Mouse (Mus musculus) adipocyte (in vitro differentiated cells): ENCODE measurements at regions not wholly inside any gene's neighbourhood (a gene's known extent, or its start where the extent isn't known, plus 50 kb on each side); places are given as distances from the start of the nearest gene placed in this dataset.
A peak's percentile ranks its signal among the peaks of the same experiment; 100 is the strongest.

Source experiments
- DNase-seq: peaks from one replicate; pipeline ENCODE4 v3.0.0-alpha.2; 2016; ENCODE audit warnings: low spot score

GRCm38 (mm10) chr7:93424717-93425116 is 345.1 kb downstream of the Fam181b start:
- DNase-seq: peak; percentile 57

- DNase-seq: no peak
Measured at GRCm38 (mm10) chr7:93435034-93435433, 355.4 kb downstream of the Fam181b start.

GRCm38 (mm10) chr7:93454071-93454470 is 374.4 kb downstream of the Fam181b start:
- no peak for DNase-seq

- peak; percentile 5 for DNase-seq
Measured at GRCm38 (mm10) chr7:93463377-93463776, 383.7 kb downstream of the Fam181b start.

GRCm38 (mm10) chr7:93473371-93473770 is 393.7 kb downstream of the Fam181b start:
- DNase-seq: no peak

GRCm38 (mm10) chr7:93510636-93511035 is 431.0 kb downstream of the Fam181b start:
- DNase-seq: no peak

GRCm38 (mm10) chr7:93511237-93511636 is 431.6 kb downstream of the Fam181b start:
- no peak for DNase-seq

GRCm38 (mm10) chr7:93559131-93559530 is 479.5 kb downstream of the Fam181b start:
- DNase-seq: no peak

GRCm38 (mm10) chr7:93577523-93577922 is 497.9 kb downstream of the Fam181b start:
- DNase-seq: no peak

- peak; percentile 56 for DNase-seq
Measured at GRCm38 (mm10) chr7:93587121-93587520, 507.5 kb downstream of the Fam181b start.

GRCm38 (mm10) chr7:93588088-93588487 is 508.4 kb downstream of the Fam181b start:
- peak; percentile 5 for DNase-seq
